Mouse (Mus musculus) hindbrain, postnatal 0 days (tissue): Measurements from ENCODE around the gene Neil1. TPM values are rescaled to one million over a fixed set of nuclear protein-coding genes. Genes with fewer than 3 reads are reported as not detected.

Source experiments
- ATAC-seq: fragments of 200-750 bp; cut with Nextera tagmentation; 2 replicates; pipeline ENCODE4 v1.8.0; 2017; ENCODE audit warnings: mild to moderate bottlenecking, moderate TSS enrichment, moderate library complexity
- DNase-seq: peaks from one replicate; pipeline ENCODE4 v3.0.0-alpha.2; 2015; ENCODE audit warnings: low spot score
- H3K27ac ChIP-seq: fragments of 300-500 bp; sonication (generic); 2 replicates; pipeline ENCODE4 v1.5.1; 2014; ENCODE audit warnings: mild to moderate bottlenecking
- H3K27me3 ChIP-seq: fragments of 300-500 bp; sonication (generic); 2 replicates; pipeline ENCODE4 v1.6.1; 2014; ENCODE audit warnings: low read length, mixed read lengths; ENCODE audit not compliant: insufficient read depth
- H3K36me3 ChIP-seq: fragments of 300-500 bp; sonication (generic); 2 replicates; pipeline ENCODE4 v1.6.1; 2014; ENCODE audit warnings: low read length, mixed read lengths; ENCODE audit not compliant: insufficient read depth
- H3K4me1 ChIP-seq: fragments of 300-500 bp; sonication (generic); 2 replicates; pipeline ENCODE4 v1.6.1; 2014; ENCODE audit warnings: antibody characterized with exemption, low read length, mixed read lengths; ENCODE audit not compliant: insufficient read depth
- H3K4me2 ChIP-seq: fragments of 300-500 bp; sonication (generic); 2 replicates; pipeline ENCODE4 v1.6.1; 2014; ENCODE audit warnings: low read depth, mild to moderate bottlenecking, low read length, moderate library complexity, mixed read lengths
- H3K4me3 ChIP-seq: fragments of 300-500 bp; sonication (generic); 2 replicates; pipeline ENCODE4 v1.5.1; 2014; ENCODE audit warnings: low read length
- H3K9ac ChIP-seq: fragments of 300-500 bp; sonication (generic); replicated peaks from 2 replicates; pipeline ENCODE4 v1.6.1; 2014; ENCODE audit warnings: mild to moderate bottlenecking, low read length, moderate library complexity, mixed read lengths
- H3K9me3 ChIP-seq: fragments of 300-500 bp; sonication (generic); 2 replicates; pipeline ENCODE4 v1.6.1; 2016; ENCODE audit warnings: low read length, mixed read lengths
- CTCF ChIP-seq: IDR thresholded peaks from 2 replicates; pipeline ENCODE4 v1.5.1; 2016; ENCODE audit warnings: antibody characterized with exemption, control low read depth, low read depth
- WGBS: fragments of 180-500 bp; shearing (Covaris S2); extraction: QIAGEN DNeasy Blood & Tissue Kit; methylation state at CpG from one replicate; pipeline ENCODE4 v1.1.7; 2014; 5-methylcytosine and 5-hydroxymethylcytosine counted together
- polyA plus RNA-seq: library from polyadenylated mRNA; unstranded; fragments of >200 nt; fragmentation: Nextera tagmentation; extraction: Ambion mirVana; gene quantifications from 2 replicates; pipeline ENCODE4 v1.2.1, GENCODE M21; 2015
- total RNA-seq: library from RNA; depleted of rRNA; stranded (reverse); fragments of >200 nt; gene quantifications from 2 replicates; pipeline ENCODE4 v1.2.3, GENCODE M21; 2014

Gene Neil1
- total and polyA plus RNA-seq, 2 experiments from 2014 or later = 7.2 to 7.7 TPM

GRCm38 (mm10) chr9:57139571-57139970 lies 8.5 kb downstream of the Neil1 start:
- H3K4me1 ChIP-seq = no peaks in the 10 kb centered on the region
- no peak overlapping the region for H3K9ac ChIP-seq
- TF ChIP-seq CTCF = no peak
- H3K27me3 ChIP-seq = no peaks in the 10 kb centered on the region
- no peak overlapping the region for H3K4me3 ChIP-seq
- 94% methylated on average over 5 of the region's 5 CpGs for WGBS
- no peak overlapping the region for H3K4me2 ChIP-seq
- H3K27ac ChIP-seq = no peak overlapping the region
- no peaks in the 10 kb centered on the region for H3K9me3 ChIP-seq
- DNase-seq = no peak
- H3K36me3 ChIP-seq = peaks cover 31% of the 10 kb centered on the region; the same call in 1 of the 2 replicates
- 0 out of 2 replicates have a peak, but pooled peaks have one; percentile 21 for ATAC-seq

- Histone ChIP-seq H3K9me3 (no peaks in the 10 kb centered on the region), H3K9ac (no peak overlapping the region), H3K36me3 (peaks cover 34% of the 10 kb centered on the region; the same call in 1 of the 2 replicates), H3K27ac (no peak overlapping the region), H3K27me3 (no peaks in the 10 kb centered on the region), H3K4me3 (no peak overlapping the region), H3K4me1 (no peaks in the 10 kb centered on the region), H3K4me2 (no peak overlapping the region)
- TF ChIP-seq CTCF = no peak
- 87% methylated on average over 9 of the region's 9 CpGs for WGBS
- ATAC-seq (no peak), DNase-seq (no peak)
These were observed 9.0 kb downstream of the Neil1 start for GRCm38 (mm10) chr9:57139110-57139509.

DNA sequence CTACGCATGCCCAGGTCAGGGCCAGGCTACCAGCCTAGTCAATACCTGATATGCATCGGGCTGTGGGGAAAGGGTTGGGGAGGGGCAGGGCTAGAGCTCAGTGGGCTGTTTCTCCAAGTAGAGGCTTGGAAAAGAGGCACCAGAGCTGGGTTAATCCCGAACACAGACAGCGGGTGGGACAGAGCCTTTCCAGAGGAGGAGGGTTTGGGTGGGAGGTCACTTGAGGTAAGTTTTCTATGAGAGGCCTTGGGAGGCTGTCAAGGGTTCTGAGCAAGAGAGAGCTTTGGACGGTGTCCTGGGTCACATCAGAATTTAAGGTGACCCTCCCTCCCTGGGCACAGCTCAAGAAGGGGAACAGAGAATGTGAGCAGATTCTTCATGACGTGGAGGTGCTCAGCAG lies 9.6 kb downstream of the Neil1 start:
- Histone ChIP-seq H3K36me3 (peaks cover 34% of the 10 kb centered on the region; the same call in 1 of the 2 replicates), H3K27me3 (no peaks in the 10 kb centered on the region), H3K9me3 (no peaks in the 10 kb centered on the region), H3K27ac (no peak overlapping the region), H3K4me1 (no peaks in the 10 kb centered on the region), H3K4me2 (no peak overlapping the region), H3K9ac (no peak overlapping the region), H3K4me3 (no peak overlapping the region)
- 99% methylated on average over 6 of the region's 6 CpGs for WGBS
- no peak for ATAC-seq
- DNase-seq = no peak
- TF ChIP-seq CTCF = no peak

- Histone ChIP-seq H3K36me3 (peaks cover 34% of the 10 kb centered on the region; the same call in 1 of the 2 replicates), H3K4me1 (no peaks in the 10 kb centered on the region), H3K27me3 (no peaks in the 10 kb centered on the region), H3K9me3 (no peaks in the 10 kb centered on the region), H3K27ac (no peak overlapping the region), H3K9ac (no peak overlapping the region), H3K4me2 (no peak overlapping the region), H3K4me3 (no peak overlapping the region)
- ATAC-seq = no peak
- no peak for DNase-seq
- WGBS = 91% methylated on average over 9 of the region's 9 CpGs
- TF ChIP-seq CTCF = no peak
These were observed 10.3 kb downstream of the Neil1 start for GRCm38 (mm10) chr9:57137777-57138176.

GRCm38 (mm10) chr9:57137246-57137645 lies 10.9 kb downstream of the Neil1 start:
- Histone ChIP-seq H3K9ac (no peak overlapping the region), H3K36me3 (peaks cover 34% of the 10 kb centered on the region; the same call in 1 of the 2 replicates), H3K27me3 (no peaks in the 10 kb centered on the region), H3K4me2 (no peak overlapping the region), H3K27ac (no peak overlapping the region), H3K9me3 (no peaks in the 10 kb centered on the region), H3K4me1 (no peaks in the 10 kb centered on the region), H3K4me3 (no peak overlapping the region)
- 82% methylated on average over 6 of the region's 6 CpGs for WGBS
- ATAC-seq (no peak), DNase-seq (no peak)
- TF ChIP-seq CTCF = no peak

- H3K4me2 ChIP-seq = peak within 1 kb of the TSS; percentile 86
- no peaks in the 10 kb centered on the region for H3K9me3 ChIP-seq
- H3K27ac ChIP-seq = peak within 1 kb of the TSS; percentile 96
- under 1% methylated on average over 58 of the region's 58 CpGs for WGBS
- DNase-seq (peak; percentile 97), ATAC-seq (peak; percentile 92)
- no peaks in the 10 kb centered on the region for H3K27me3 ChIP-seq
- H3K9ac ChIP-seq = peak within 1 kb of the TSS; percentile 83
- peak within 1 kb of the TSS; percentile 80 for H3K4me3 ChIP-seq
- H3K4me1 ChIP-seq = peaks cover 8% of the 10 kb centered on the region; the same call in 1 of the 2 replicates
- peak; percentile 85 for TF ChIP-seq CTCF
- H3K36me3 ChIP-seq = peaks cover 30% of the 10 kb centered on the region; the same call in 1 of the 2 replicates
These were observed 17.3 kb downstream of the Neil1 start, which contains the start of gene Man2c1 for GRCm38 (mm10) chr9:57130577-57131433. TSS of gene Man2c1 (plus strand) at chr9:57130690.
